Mouse (Mus musculus): ENCODE data around the gene Avpi1. TPM values are rescaled to one million over a fixed set of nuclear protein-coding genes. Genes with fewer than 3 reads are reported as not detected.
A peak's percentile ranks its signal among the peaks of the same experiment; 100 is the strongest.

Avpi1 gene
- polyA plus RNA-seq (2015; fragmentation: Nextera tagmentation; extraction: Ambion mirVana), result 4.9 and 5.1 TPM in 2 replicates

DNA sequence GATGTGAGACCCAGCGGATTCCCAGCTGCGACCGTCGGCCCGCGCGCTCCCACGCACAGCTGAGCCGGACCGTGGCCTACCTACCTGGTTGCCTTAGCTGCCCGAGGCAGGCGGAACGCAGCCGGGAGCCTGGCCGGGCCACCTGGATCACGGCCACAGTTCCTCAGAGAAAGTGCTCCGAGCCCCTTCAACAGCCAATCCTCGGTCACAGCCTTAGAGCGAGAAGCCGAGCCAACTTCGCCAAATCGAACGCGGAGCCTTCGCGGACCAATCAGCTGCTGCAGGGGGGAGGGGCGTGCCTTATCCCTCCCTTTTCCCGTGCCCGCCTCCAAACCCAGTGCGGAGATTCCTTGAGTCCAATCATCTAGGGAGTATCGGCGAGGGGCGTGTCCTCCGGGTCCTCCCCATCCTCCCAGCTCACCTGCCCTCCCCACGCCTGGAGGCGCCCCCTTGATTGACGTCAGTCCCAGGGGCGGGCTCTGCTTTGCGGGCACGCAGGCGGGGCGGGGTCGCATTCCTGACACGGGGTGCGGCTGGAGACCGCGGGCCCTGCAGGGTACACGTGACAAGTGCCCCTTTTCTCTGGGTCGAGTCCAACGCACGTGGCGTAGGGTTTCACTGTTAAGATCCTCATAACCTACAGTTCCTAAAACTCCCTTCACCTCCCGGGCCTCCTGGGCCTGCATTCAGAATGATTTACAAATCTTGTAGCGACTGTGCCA is at the start of gene Avpi1:
Avpi1 (minus strand) TSS at position 273 of the 722 bp plus-strand sequence.
- no peaks in the 10 kb centered on the region for H3K9me3 ChIP-seq
- under 1% methylated on average over 52 of the region's 54 CpGs for WGBS
- H3K4me3 ChIP-seq (replicated peaks), result peak within 1 kb of the TSS; percentile 60
- peaks cover 19% of the 10 kb centered on the region for H3K4me1 ChIP-seq (replicated peaks)
- peak within 1 kb of the TSS; percentile 73 for H3K9ac ChIP-seq (replicated peaks)
- peak within 1 kb of the TSS; percentile 93 for H3K4me2 ChIP-seq (replicated peaks)
- peaks cover 11% of the 10 kb centered on the region for H3K36me3 ChIP-seq
- ATAC-seq, result peak; percentile 96
- H3K27ac ChIP-seq, result peak within 1 kb of the TSS; percentile 19; the same call in 1 of the 2 replicates
- peaks cover 13% of the 10 kb centered on the region for H3K27me3 ChIP-seq

DNA sequence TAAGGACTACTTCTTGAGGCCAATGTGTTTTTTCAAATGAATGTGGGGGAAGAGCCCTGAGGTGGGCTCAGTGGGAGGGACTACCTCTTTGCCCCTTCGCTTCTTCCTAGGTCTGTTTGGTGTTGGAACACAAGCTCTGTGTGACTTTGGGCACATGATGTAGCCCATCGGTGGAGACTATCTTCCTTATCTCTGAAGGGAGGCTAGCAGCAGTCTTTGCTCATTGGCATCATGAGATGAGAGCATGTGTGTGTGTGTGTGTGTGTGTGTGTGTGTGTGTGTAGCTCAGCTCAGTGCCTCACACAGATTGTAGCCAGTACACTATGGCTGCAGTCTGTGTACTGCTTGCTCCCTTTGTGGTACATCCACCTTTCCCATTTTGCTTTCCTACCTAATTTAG is 48.6 kb upstream of the Avpi1 start:
- Histone ChIP-seq H3K4me3 (replicated peaks) (no peak overlapping the region), H3K4me2 (replicated peaks) (no peak overlapping the region), H3K27me3 (no peaks in the 10 kb centered on the region), H3K36me3 (peaks cover 38% of the 10 kb centered on the region), H3K9ac (replicated peaks) (no peak overlapping the region), H3K27ac (no peak overlapping the region), H3K4me1 (replicated peaks) (peaks cover 9% of the 10 kb centered on the region; the same call in 1 of the 2 replicates), H3K9me3 (no peaks in the 10 kb centered on the region)
- ATAC-seq, result no peak
- WGBS, result 98% methylated on average over 2 of the region's 2 CpGs

DNA sequence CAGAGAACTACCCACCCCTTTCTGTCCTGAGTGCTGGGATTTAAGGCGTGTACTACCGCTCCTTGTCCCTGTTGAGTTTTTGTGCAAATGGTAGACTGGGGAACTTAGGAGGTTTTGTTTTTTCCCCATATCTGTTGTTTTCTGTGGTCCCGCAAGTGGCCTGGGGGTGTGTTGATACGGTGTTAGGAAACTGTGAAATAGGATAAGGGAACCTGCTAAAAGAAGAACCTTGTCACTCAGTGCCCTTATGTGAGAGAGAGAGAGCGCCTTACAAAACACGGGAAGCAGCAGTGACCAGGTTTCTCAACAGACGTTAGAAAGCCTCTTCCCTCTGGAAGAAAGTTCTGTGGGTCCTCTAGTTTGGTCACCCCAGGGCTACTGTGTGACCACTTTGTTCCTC is 48.0 kb upstream of the Avpi1 start:
- WGBS, result 68% methylated on average over 7 of the region's 7 CpGs
- Histone ChIP-seq H3K36me3 (peaks cover 33% of the 10 kb centered on the region), H3K4me2 (replicated peaks) (no peak overlapping the region), H3K4me1 (replicated peaks) (peaks cover 13% of the 10 kb centered on the region), H3K27me3 (no peaks in the 10 kb centered on the region), H3K9ac (replicated peaks) (no peak overlapping the region), H3K27ac (no peak overlapping the region), H3K4me3 (replicated peaks) (no peak overlapping the region), H3K9me3 (no peaks in the 10 kb centered on the region)
- no peak for ATAC-seq

DNA sequence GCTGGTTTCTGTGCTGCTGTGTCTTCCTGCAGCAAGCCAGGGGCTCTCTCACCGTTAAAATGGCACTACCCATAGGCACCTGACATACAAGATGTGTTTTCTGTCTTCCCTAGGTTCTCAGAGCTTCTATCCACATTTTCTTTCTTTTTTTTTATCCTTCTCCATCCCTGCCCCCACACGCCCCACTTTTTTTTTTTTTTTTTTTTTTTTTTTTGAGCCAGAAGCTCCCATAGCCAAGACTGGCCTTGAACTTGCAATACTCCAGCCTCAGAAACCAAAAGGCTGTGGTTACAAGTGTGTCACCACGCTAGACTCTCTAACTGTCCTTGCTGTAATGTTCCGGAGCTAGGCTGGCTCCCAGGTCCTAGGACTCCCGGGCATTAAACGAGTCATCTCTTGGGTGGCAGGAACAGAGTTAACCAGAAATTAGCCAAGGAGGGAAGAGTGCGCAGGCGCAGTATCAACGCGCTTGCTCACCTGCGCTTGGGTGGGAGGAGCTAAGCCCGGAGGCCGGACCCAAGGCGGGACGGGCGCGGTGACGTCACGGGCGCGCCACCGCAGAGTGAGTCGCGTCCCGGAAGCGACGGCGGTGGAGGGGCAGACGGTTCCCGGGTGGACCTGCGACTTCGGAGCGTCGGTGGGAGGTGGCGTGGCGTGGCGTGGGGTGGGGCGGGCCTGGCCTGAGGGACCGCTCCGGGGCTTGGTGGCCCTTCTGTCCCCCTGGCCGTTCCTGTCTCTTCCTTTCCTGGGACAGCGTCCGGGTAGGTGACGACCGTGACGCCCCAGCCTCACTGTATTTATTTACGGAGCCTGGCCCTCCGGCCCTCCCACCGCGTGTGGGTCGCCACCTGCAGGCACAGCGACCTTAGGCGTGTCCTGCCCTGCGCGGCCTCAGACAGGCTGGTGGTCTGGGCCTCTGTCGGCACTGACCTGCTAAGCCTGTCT is 41.4 kb upstream of the Avpi1 start:
- peak; percentile 89 for ATAC-seq
- Histone ChIP-seq H3K27me3 (peaks cover 30% of the 10 kb centered on the region), H3K9me3 (no peaks in the 10 kb centered on the region), H3K4me3 (replicated peaks) (peak overlapping the region; percentile 79), H3K36me3 (no peaks in the 10 kb centered on the region), H3K4me1 (replicated peaks) (peaks cover 26% of the 10 kb centered on the region), H3K9ac (replicated peaks) (peak overlapping the region; percentile 88), H3K27ac (0 out of 2 replicates have a peak overlapping the region, but pooled peaks have one; percentile 19), H3K4me2 (replicated peaks) (peak overlapping the region; percentile 91)
- WGBS, result 2% methylated on average over 56 of the region's 56 CpGs

DNA sequence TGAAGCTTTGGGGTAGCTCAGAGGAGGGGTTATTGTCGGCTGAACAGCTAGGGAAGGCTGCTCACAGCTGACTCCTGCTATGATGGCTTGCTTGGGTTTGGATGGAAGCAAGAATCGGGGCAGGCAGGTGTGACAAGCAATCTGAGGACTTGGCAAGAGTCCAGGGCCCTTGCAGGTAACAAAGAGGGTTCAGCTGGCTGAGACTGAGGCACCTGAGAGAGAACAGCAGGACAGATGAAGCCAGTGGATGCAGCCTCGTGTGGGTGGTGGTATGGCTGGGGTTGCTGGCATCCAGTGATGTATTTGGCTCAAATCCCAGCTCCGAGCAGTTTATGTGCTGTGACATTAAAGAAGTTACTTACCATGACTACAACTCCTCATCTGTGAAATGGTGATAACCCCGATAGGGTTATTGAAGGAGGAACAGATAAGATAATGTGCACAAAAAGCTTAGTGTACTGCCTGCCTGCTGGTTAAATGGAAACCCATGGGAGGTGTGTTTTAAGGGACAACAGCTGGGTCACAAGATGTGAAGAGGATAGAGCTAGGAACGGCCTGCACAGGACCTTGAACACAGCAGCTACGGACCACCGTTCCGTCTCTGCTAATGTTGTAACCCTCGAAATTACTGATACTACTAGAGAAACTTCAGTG is 40.6 kb upstream of the Avpi1 start:
- ATAC-seq, result no peak
- Histone ChIP-seq H3K27me3 (peaks cover 33% of the 10 kb centered on the region), H3K27ac (no peak overlapping the region), H3K4me2 (replicated peaks) (peak overlapping the region; percentile 91; the same call in 1 of the 2 replicates), H3K36me3 (no peaks in the 10 kb centered on the region), H3K9me3 (no peaks in the 10 kb centered on the region), H3K4me1 (replicated peaks) (peaks cover 26% of the 10 kb centered on the region), H3K4me3 (replicated peaks) (no peak overlapping the region), H3K9ac (replicated peaks) (0 out of 2 replicates have a peak overlapping the region, but pooled peaks have one; percentile 19)
- WGBS, result 79% methylated on average over 10 of the region's 10 CpGs

DNA sequence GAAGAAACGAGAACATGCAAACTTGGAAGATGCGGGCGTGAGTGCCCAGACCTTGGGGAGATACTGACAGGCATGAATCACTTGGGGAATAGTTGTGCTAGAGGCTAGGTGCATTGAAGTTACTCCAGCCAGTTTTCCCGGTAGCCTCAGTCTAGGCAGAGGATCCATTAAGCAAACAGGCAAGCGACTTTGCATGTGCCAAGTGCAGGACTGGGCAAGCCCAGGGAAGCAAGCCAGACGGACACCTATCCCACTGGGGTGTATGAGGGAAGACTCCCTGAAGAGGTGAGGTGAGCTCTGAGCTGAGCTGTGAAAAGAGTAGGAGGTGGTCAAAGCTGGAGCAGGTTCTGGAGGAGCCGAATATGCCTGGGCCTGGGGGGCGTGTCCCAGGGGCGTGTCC is 38.6 kb upstream of the Avpi1 start:
- Histone ChIP-seq H3K36me3 (no peaks in the 10 kb centered on the region), H3K4me2 (replicated peaks) (no peak overlapping the region), H3K27me3 (peaks cover 33% of the 10 kb centered on the region), H3K27ac (no peak overlapping the region), H3K4me1 (replicated peaks) (peaks cover 17% of the 10 kb centered on the region), H3K4me3 (replicated peaks) (no peak overlapping the region), H3K9me3 (no peaks in the 10 kb centered on the region), H3K9ac (replicated peaks) (no peak overlapping the region)
- no peak for ATAC-seq
- 65% methylated on average over 9 of the region's 9 CpGs for WGBS

DNA sequence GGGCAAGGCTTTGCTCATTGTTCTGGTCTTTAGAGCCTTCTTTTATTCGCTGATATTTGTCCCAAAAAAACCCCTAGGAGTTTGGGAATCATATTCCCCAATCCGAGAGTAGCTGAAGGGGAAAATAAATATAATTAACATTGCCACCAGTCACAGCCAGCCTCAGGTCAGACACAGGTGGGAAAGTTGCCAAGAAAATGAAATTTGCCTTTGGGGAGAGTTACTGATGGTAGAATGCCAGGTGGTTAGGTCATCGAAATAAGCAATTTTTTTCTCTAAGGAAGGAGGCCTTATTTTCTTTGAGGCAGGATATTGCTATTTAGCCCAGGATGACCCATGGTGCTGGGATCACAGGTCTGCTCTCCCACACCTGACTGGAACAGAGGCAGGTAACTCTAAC is 37.9 kb upstream of the Avpi1 start:
- H3K4me3 ChIP-seq (replicated peaks), result no peak overlapping the region
- no peaks in the 10 kb centered on the region for H3K36me3 ChIP-seq
- H3K27me3 ChIP-seq, result peaks cover 33% of the 10 kb centered on the region
- no peak overlapping the region for H3K27ac ChIP-seq
- H3K9ac ChIP-seq (replicated peaks), result no peak overlapping the region
- H3K4me1 ChIP-seq (replicated peaks), result peaks cover 12% of the 10 kb centered on the region
- ATAC-seq, result no peak
- no peaks in the 10 kb centered on the region for H3K9me3 ChIP-seq
- WGBS, result 51% methylated on average over 3 of the region's 3 CpGs
- no peak overlapping the region for H3K4me2 ChIP-seq (replicated peaks)

DNA sequence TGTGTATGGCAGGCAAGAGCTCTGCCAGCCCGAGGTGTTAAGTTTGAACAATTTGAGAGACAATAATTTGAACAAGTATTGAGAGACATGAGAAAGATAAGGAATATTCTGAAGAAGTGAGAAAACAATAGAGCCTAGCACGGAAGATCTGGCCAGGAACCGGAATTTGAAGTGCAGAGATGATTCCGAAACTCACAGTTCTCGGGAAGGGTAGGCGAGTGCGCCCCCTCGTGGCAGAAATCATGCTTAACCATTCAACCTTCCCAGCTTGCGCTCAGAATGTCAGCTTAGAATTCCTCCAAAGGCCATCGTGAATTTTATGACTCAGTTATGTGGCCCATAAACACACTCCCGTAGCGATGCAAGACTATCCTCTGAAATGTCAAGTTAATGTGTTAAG is 37.3 kb upstream of the Avpi1 start:
- no peak for ATAC-seq
- Histone ChIP-seq H3K4me3 (replicated peaks) (peak overlapping the region; percentile 10; the same call in 1 of the 2 replicates), H3K4me2 (replicated peaks) (peak overlapping the region; percentile 22; the same call in 1 of the 2 replicates), H3K9ac (replicated peaks) (no peak overlapping the region), H3K9me3 (no peaks in the 10 kb centered on the region), H3K36me3 (no peaks in the 10 kb centered on the region), H3K27ac (no peak overlapping the region), H3K27me3 (peaks cover 33% of the 10 kb centered on the region), H3K4me1 (replicated peaks) (peaks cover 6% of the 10 kb centered on the region)
- WGBS, result 3% methylated on average over 12 of the region's 12 CpGs

DNA sequence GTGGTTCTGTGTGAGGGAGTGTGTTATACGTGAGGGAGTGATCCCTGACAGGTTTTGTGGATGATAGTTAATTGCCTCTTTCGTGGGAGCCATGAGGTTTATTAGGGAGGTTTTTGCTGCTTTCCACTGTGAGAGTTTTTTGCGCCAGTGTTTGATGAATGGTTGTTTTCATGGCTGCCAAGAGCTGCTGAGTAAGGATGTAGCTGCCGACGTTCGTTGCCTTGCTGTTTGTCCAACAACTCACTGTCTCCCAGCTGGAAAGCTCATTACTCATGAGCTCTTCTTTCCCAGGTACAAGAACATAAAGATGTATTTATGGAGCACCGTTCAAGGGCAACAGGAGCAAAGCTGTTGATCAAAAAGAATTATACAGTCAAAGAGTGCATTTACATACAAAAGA is 35.3 kb upstream of the Avpi1 start:
- no peak overlapping the region for H3K27ac ChIP-seq
- no peaks in the 10 kb centered on the region for H3K9me3 ChIP-seq
- H3K4me3 ChIP-seq (replicated peaks), result no peak overlapping the region
- 55% methylated on average over 7 of the region's 7 CpGs for WGBS
- no peak overlapping the region for H3K4me2 ChIP-seq (replicated peaks)
- H3K4me1 ChIP-seq (replicated peaks), result no peaks in the 10 kb centered on the region
- no peak for ATAC-seq
- no peak overlapping the region for H3K9ac ChIP-seq (replicated peaks)
- H3K27me3 ChIP-seq, result peaks cover 28% of the 10 kb centered on the region
- no peaks in the 10 kb centered on the region for H3K36me3 ChIP-seq

DNA sequence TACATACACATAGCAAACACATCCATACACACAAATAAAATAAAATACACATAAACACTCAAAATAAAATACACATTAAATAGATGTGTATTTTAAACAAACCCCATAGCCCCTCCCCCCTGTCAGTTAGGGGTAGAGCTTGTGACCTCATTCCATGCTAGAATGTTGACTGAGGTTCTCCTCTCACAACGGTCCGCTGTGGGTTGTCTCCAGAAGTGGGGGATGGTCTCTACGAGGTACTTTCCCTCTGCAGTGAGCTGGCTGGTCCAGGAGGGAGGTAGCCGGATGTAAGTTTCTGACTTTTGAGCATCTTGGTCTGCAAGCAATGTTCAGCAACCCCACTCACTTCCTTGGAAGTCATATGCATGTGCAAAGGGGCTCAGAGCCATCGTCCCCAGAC is 34.9 kb upstream of the Avpi1 start, which contains the start of gene Zfyve27:
Zfyve27 (plus strand) TSS at position 188 of the 400 bp plus-strand sequence.
- H3K4me2 ChIP-seq (replicated peaks), result no peak within 1 kb of the TSS
- H3K27ac ChIP-seq, result no peak within 1 kb of the TSS
- peaks cover 24% of the 10 kb centered on the region for H3K27me3 ChIP-seq
- no peaks in the 10 kb centered on the region for H3K4me1 ChIP-seq (replicated peaks)
- 84% methylated on average over 5 of the region's 5 CpGs for WGBS
- H3K4me3 ChIP-seq (replicated peaks), result no peak within 1 kb of the TSS
- no peaks in the 10 kb centered on the region for H3K36me3 ChIP-seq
- no peaks in the 10 kb centered on the region for H3K9me3 ChIP-seq
- H3K9ac ChIP-seq (replicated peaks), result no peak within 1 kb of the TSS
- ATAC-seq, result no peak

DNA sequence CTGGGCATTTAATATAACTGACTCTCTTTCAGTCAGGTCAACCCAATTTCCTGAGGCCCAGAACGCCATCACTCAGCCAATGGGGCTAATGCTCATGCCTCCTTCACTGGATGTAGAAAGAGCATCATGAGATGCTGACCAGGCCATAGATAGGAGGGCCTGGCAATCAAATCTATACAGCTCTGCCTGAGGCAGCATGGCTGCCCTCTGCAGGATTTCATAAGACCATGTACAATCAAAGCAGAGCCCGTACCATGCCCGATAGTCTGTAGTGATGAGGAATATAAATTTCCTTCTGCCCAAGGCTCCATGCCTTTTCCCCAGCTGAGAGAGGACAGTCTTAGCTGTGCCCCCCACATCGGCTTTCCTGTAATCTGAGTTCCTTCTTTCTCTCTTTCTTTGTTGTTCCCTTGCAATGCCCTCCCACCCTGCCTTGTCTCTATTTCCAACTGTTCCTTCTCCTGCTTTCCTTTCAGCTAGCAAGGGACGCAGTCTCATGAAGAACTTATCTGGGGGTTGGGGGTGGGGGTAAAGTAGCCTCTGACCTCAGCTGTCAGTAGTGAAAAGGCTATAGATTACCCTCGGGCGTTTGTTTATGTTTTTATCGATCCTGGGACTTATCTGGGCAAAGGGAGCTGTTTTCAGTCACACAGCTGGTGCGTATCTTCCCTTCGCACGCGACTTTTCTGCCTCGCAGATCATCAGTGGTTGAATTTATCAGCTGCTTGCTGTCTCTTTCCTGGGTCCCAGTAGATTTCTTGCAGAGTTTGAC is 29.6 kb upstream of the Avpi1 start:
- no peaks in the 10 kb centered on the region for H3K36me3 ChIP-seq
- no peak for ATAC-seq
- WGBS, result 59% methylated on average over 13 of the region's 13 CpGs
- no peaks in the 10 kb centered on the region for H3K9me3 ChIP-seq
- no peaks in the 10 kb centered on the region for H3K4me1 ChIP-seq (replicated peaks)
- H3K4me2 ChIP-seq (replicated peaks), result no peak overlapping the region
- no peak overlapping the region for H3K4me3 ChIP-seq (replicated peaks)
- H3K27me3 ChIP-seq, result no peaks in the 10 kb centered on the region
- H3K9ac ChIP-seq (replicated peaks), result no peak overlapping the region
- no peak overlapping the region; the same call in 1 of the 2 replicates for H3K27ac ChIP-seq
